Mouse (Mus musculus): ENCODE measurements around the gene Ttc23.

GRCm38 (mm10) chr7:67728809-67729208 lies 81.6 kb downstream of the Ttc23 start:
- TF ChIP-seq CTCF (IDR thresholded peaks at IDR 0.05) = no peak
- TF ChIP-seq EP300 (IDR thresholded peaks at IDR 0.05) = no peak
